Mouse (Mus musculus): ENCODE data around the gene Ints11.

Gene Ints11

GRCm38 (mm10) chr4:155869317-155870033 lies at the start of gene Ints11, which contains the start of gene Cptp:
Ints11 (plus strand) TSS chr4:155869546.
Cptp (minus strand) TSS chr4:155869440.
- DNase-seq = peak; percentile 96

DNA sequence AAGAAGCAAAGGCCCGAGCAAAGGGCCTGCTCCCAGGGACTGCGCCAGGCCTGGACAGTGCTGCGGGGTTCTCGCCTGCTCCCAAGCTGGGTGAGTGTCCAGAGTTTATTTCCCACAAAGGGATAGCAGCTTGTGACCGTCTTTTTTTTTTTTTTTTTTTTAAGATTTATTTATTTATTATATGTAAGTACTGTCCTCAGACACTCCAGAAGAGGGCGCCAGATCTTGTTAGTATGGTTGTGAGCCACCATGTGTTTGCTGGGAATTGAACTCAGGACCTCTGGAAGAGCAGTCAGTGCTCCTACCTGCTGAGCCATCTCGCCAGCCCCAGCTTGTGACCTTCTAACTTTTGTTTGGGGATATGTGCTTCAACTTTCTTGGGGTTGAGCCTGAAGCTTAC lies 48.3 kb upstream of the Ints11 start:
- peak; percentile 59 to 68 for DNase-seq

- DNase-seq = no peak
Observed at GRCm38 (mm10) chr4:155823443-155823842, 45.9 kb upstream of the Ints11 start.

GRCm38 (mm10) chr4:155829866-155830265 lies 39.5 kb upstream of the Ints11 start:
- DNase-seq = no peak

- DNase-seq = no peak
Observed at GRCm38 (mm10) chr4:155830596-155830995, 38.8 kb upstream of the Ints11 start.

DNA sequence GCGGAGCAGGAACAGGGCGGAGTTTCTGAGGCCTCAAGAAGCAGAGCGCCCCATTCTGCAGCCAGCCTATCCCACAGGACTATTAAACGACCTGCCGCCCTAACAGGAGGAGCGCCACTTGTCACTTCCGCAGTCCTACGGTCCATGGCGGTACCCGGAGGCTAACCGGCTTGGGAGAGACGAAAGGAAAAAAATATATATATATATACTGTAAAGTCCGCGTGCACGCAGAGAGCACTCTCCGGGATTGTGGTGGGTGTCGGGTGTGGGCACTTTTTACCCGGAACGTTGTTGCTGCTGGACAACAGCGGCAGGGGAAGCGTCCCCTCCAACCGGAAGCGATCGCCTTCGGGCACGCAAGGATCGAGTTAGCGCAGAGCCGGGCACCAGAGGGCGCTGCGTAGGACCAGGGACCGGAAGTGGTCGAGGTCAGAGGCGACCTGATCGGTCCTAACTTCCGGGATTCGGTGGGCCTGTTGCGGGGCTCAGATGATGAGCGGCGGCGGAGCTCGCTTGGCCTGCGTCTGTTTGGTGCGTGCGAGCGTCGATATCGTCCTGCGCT lies 38.1 kb upstream of the Ints11 start, which contains the start of gene Aurkaip1:
Gene Aurkaip1 (plus strand): TSS at position 68 of the 562 bp plus-strand sequence.
- peak; percentile 95 for DNase-seq

DNA sequence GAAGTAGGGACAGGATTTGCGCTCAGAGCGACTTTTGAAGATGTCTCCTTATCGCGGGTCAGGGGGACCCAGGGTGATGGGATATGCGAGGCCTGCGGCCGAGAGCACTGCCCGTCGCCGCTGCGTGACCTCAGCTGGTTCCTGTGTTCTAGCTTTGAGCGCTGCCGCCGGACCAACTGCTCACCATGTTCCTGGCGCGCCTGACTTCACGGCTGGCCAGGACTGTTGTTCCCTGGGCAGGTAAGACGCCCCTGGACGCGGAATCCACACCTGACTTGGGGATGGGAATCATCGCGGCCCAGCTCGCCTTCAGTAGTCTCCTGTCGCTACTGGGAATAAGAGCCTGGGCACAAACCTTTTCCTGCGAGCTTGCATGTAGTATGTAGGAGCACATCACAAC lies 37.5 kb upstream of the Ints11 start:
- DNase-seq = no peak

DNA sequence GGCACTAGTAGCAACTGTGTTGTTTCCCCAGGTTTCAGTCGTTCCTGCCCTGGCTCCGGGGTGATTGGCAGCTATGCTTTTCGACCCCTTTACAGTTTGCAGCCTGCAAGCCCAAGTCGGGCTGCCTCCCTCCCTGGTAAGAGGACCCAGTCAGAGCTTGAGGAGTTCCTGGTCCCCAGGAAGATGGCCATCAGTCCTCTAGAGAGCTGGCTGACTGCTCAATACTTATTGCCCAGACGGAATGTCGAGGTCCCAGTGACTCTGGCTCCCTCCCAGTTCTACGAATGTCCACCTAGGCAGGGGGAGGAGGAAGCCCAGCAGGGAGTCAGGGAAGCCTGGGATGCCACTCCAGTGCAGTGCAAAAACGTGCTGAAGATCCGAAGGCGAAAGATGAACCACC lies 37.0 kb upstream of the Ints11 start:
- DNase-seq = no peak

- DNase-seq = no peak
Observed at GRCm38 (mm10) chr4:155833234-155833633, 36.1 kb upstream of the Ints11 start.

DNA sequence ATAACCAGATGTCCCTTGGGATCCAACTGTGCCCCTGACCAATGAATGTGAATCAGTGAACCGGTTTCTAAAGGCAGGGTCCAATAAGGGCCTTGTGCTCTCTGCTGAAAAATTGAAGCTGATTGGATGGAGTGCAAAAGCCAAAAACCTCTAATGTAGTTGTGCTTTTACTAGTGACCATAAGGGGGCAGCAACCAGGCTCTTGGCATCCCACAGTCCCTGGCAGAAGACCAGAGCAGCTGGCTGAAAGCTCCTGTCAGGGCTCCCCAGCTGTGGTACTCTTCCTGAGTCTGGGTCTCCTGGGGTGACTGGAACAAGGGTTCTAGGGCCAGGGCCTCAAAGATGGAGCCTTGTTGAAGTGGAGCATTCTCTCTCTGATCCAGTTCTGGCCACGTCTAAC lies 35.5 kb upstream of the Ints11 start:
- DNase-seq = peak; percentile 75 to 78

DNA sequence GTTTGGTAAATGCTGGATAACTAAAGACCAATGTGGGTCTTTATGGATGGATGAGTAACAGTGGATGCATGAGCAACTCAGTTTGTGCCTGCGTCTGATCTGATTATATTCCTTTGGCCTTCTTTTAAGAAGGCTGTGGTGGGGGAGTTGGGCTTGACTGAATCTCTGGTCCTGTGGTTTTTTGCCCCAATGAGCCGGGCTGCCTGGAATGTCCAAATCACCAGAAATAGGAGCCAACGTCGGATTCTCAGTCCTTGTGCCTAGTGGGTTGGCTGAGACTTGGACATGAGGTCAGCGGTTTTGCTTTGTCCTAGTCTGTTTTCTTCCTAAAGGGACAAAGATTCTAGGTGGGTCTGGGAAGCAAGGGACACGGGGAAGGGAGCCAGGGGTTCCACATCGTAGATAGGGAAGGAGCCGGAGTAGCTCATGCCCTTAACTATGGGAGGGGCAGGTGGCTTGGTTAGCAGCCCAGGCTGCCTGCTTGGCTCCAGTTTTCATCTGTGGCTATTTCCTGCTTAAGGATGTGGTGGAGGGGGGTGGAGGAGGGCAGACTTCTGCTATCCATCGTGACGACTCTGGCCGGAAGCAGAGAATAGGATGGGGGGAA lies 31.8 kb upstream of the Ints11 start:
- no peak for DNase-seq

DNA sequence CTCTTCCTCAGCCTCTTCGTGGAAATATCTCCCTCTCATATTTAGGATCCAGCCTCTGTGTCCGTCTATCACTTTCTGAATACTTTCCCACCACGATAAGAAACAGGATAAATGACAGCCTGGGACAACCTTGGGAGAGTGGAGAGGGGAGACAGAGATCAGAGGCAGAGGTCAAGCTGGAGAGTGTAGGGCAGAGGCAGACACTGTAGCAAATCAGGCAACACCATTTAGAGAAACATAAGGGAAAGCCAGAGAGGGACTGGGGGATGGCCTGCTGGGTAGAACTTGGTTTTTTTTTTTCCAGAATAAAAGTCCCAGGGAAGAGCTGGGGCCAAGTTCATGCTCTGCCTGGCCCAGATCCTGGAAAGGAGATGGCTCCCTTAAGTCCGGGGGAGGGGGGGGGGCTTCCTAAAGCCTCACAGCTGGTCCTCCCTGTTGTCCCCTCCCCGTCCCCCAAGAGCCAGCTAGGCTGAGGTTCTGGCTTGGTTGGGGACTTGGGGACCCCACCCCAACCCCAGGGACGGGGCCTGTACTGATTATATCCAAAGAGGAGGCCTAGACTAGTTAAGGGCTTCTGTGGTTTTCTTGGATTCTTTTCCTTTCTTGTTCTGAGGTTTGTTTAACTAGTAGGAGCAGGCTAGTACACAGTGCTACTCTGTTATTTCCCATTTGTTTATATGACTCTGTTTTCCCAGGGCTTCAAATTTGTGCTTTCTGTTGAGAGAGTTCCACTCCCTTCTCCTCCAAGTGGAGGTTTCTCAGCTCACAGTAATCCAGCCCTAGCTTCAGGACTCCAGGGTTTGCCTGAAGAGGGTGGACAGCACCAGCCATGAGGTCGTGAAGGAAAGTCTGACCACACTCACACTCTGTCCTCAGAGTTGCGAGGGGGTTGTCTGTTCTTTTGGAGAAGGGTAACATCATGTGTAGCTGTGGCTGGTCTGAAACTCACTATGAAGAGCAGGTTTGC lies 30.9 kb upstream of the Ints11 start:
- no peak for DNase-seq

- DNase-seq = no peak
Observed at GRCm38 (mm10) chr4:155839483-155839910, 29.8 kb upstream of the Ints11 start, which contains the start of gene Mxra8. Mxra8 (plus strand) TSS chr4:155839680.

DNA sequence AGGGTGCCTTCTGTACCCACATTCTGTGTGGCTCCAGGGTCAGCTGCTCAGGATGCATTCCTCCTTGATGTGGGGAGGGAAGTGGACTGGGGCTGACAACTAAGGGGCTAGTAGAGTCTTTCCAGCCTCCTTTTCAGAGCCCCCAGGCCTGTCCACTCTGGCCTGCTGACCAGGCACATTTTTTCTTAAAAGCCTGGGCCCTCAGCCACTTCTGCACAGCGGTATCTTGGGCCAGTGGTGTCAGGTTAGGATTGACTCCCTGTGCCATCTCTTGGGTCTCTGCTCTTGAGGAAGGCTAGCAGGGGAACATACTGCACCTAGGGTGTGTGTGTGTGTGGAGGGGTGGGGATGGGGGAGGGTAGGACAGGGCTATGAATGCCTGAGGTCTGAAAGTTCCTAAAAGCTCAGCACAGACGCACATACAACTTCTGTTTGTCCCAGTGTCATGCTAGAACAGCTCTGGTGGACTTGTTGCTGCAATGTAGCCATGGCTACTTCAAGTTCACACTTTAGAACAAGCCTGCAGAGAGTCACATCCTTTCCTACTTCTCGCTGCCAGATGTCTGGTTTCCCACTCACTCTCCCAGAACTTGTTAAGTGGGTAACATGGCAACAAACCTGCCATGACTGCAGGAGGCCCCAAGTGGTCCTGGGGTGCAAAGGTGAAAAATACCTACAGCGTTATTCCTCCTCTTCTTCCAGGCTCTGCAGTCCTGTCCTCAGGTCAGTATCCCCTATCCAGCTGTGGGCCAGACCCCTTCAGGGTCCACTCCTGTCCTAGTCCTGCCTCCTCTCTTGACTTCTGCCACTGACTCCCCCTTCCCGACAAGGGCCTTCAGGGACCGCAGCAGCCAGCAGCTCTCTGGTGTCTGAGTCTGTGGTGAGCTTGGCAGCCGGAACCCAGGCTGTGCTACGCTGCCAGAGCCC lies 29.0 kb upstream of the Ints11 start:
- DNase-seq = no peak

GRCm38 (mm10) chr4:155841003-155841454 lies 28.3 kb upstream of the Ints11 start:
- peak; percentile 78 to 80 for DNase-seq

DNA sequence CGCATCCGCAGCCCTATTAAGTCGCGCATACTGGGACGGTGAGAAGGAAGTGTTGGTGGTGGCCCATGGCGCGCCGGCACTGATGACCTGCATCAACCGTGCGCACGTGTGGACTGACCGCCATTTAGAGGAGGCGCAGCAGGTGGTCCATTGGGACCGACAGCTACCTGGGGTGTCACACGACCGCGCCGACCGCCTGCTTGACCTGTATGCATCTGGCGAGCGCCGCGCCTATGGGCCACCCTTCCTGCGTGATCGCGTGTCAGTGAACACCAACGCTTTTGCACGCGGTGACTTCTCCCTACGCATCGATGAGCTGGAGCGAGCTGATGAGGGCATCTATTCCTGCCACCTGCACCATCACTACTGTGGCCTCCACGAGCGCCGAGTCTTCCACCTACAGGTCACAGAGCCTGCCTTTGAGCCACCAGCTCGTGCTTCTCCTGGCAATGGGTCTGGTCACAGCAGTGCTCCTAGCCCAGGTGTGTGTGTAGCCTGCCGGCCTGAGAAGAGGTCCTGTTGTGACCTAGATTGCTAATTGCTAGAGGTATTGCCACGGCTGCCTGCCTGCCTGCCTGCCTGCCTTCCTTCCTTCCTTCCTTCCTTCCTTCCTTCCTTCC lies 27.6 kb upstream of the Ints11 start:
- DNase-seq = peak; percentile 39 to 42

GRCm38 (mm10) chr4:155843231-155843630 lies 26.1 kb upstream of the Ints11 start:
- DNase-seq = no peak

- DNase-seq = peak; percentile 97 to 99
Observed at GRCm38 (mm10) chr4:155846871-155847578, 22.3 kb upstream of the Ints11 start, which contains the start of gene Dvl1. Dvl1 (plus strand) TSS chr4:155847402.

- DNase-seq = peak; percentile 31 to 42
Observed at GRCm38 (mm10) chr4:155847591-155848352, 21.6 kb upstream of the Ints11 start.
